In the genomic region with DNA sequence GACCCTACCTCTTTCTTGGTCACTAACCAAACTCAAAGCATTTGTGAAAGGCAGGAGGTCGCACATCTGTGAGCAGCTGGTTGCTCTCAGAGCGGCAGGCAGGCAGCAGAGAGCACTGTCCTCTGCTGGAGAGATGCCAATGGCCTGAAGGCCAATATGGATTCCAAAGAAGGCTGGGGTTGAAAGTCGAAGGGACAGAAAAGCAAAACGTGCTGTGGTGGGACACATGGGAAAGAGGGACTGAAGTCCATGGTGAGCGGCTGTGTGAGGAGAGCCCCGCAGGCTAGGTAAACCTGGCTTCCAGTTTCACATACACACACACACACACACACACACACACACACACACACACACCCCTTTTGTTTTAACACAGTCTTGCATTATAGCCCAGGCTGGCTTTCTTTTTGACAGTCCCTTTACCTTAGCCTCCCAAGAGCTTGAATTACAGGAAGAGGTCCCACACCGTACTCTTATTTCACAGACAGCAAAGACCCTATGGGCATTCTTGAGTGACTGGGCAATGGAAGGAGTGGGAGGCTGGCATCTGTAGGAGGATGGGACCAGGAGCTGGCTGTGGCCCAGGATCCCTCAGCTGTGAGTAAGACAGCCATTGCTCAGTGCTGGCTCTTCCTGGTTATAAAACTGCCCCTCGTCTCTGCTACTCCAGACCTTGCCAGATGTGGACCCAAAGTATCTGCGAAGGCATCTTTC, we compare ENCODE assay signal across 11 mouse cellular contexts. TPM values are rescaled to one million over a fixed set of nuclear protein-coding genes. Genes with fewer than 3 reads are reported as not detected.
A peak's percentile ranks its signal among the peaks of the same experiment; 100 is the strongest.
DNase-seq lines count a peak whose midpoint lies in the region; ATAC-seq lines count a peak whose summit lies in the region.
"Had no signal": no experiment of that assay in that cellular context is flagged by ENCODE, and none has a peak within 500 bp of the region (broad histone marks: within the 10 kb centered on the region; RNA-seq: fewer than 3 reads in every experiment).

No protein-coding gene starts in this region.

- peak overlapping the region; percentile 25; the same call in 1 of the 2 replicates for H3K9ac ChIP-seq in heart, embryonic 14.5 days (ENCODE audit: low read length)
- H3K9ac ChIP-seq in kidney, embryonic 14.5 days (ENCODE audit: low read depth, low read length): no peak overlapping the region
- no peak overlapping the region for H3K9ac ChIP-seq in stomach, embryonic 14.5 days (replicated peaks; ENCODE audit: low read depth, low read length)
- H3K9ac ChIP-seq: embryonic facial prominence, embryonic 13.5 days; liver, embryonic 12.5 days had no signal

- peak overlapping the region; percentile 65 to 75 for H3K27ac ChIP-seq in heart, embryonic 14.5 days (replicated peaks in 1 of 2; ENCODE audit: control insufficient read depth in 1 of 2, insufficient read depth in 1 of 2, low read depth in 2 of 2, low read length in 2 of 2)
- peak overlapping the region; percentile 37; the same call in 1 of the 2 replicates for H3K27ac ChIP-seq in kidney, embryonic 14.5 days (ENCODE audit: low read depth, low read length)
- H3K27ac ChIP-seq in stomach, embryonic 14.5 days (ENCODE audit: low read length): peak overlapping the region; percentile 55
- H3K27ac ChIP-seq: embryonic facial prominence, embryonic 13.5 days; liver, embryonic 12.5 days had no signal

- DNase-seq in heart, adult 9 months (ENCODE audit: low spot score in 2 of 2): no peak
- DNase-seq in retina, postnatal 1 day: peak; percentile 33
- no peak for DNase-seq in retina, embryonic 14.5 days (ENCODE audit: low spot score)
- DNase-seq in B cell, adult 2 months: no peak
- no peak for DNase-seq in left cerebral cortex, adult 11 months (ENCODE audit: low spot score)
- DNase-seq: thymus, adult 18-20 months had no signal

- no peak for ATAC-seq in heart, embryonic 14.5 days (ENCODE audit: insufficient number of reproducible peaks, insufficient read depth, low FRiP score, low read depth)
- ATAC-seq in kidney, embryonic 14.5 days (ENCODE audit: low FRiP score, low TSS enrichment): peak; percentile 74
- no peak for ATAC-seq in stomach, embryonic 14.5 days (ENCODE audit: insufficient number of reproducible peaks, insufficient read depth, low FRiP score, low read depth)
- ATAC-seq: liver, embryonic 12.5 days had no signal

- no peaks in the 10 kb centered on the region for H3K9me3 ChIP-seq in heart, embryonic 14.5 days (ENCODE audit: control insufficient read depth, low read length)
- no peaks in the 10 kb centered on the region for H3K9me3 ChIP-seq in kidney, embryonic 14.5 days (ENCODE audit: control insufficient read depth, low read length)
- H3K9me3 ChIP-seq in stomach, embryonic 14.5 days (ENCODE audit: control insufficient read depth, low read depth, low read length): no peaks in the 10 kb centered on the region
- H3K9me3 ChIP-seq: embryonic facial prominence, embryonic 13.5 days; liver, embryonic 12.5 days had no signal

- H3K4me3 ChIP-seq in heart, embryonic 14.5 days (ENCODE audit: control insufficient read depth in 1 of 2, insufficient read depth in 1 of 2, low read depth in 1 of 2, low read length in 2 of 2): no peak overlapping the region
- H3K4me3 ChIP-seq in kidney, embryonic 14.5 days (ENCODE audit: low read length): no peak overlapping the region
- H3K4me3 ChIP-seq in stomach, embryonic 14.5 days (ENCODE audit: low read depth, low read length): no peak overlapping the region
- H3K4me3 ChIP-seq: embryonic facial prominence, embryonic 13.5 days; liver, embryonic 12.5 days had no signal

- H3K27me3 ChIP-seq in heart, embryonic 14.5 days (ENCODE audit: control insufficient read depth, insufficient read depth, low read length): no peaks in the 10 kb centered on the region
- H3K27me3 ChIP-seq in kidney, embryonic 14.5 days (ENCODE audit: control insufficient read depth, insufficient read depth, low read length): no peaks in the 10 kb centered on the region
- no peaks in the 10 kb centered on the region for H3K27me3 ChIP-seq in stomach, embryonic 14.5 days (ENCODE audit: control insufficient read depth, insufficient read depth, low read length)
- H3K27me3 ChIP-seq: embryonic facial prominence, embryonic 13.5 days; liver, embryonic 12.5 days had no signal

- peaks cover 32 to 34% of the 10 kb centered on the region in 2 experiments for H3K4me1 ChIP-seq in heart, embryonic 14.5 days (ENCODE audit: control insufficient read depth in 2 of 2, insufficient read depth in 2 of 2, low read length in 2 of 2)
- H3K4me1 ChIP-seq in kidney, embryonic 14.5 days (ENCODE audit: control insufficient read depth, insufficient read depth, low read length): peaks cover 7% of the 10 kb centered on the region; the same call in 1 of the 2 replicates
- H3K4me1 ChIP-seq in stomach, embryonic 14.5 days (ENCODE audit: control insufficient read depth, insufficient read depth, low read length): peaks cover 24% of the 10 kb centered on the region
- H3K4me1 ChIP-seq: liver, embryonic 12.5 days had no signal

- H3K36me3 ChIP-seq in heart, embryonic 14.5 days (ENCODE audit: control insufficient read depth, insufficient read depth, low read length): no peaks in the 10 kb centered on the region
- H3K36me3 ChIP-seq in kidney, embryonic 14.5 days (ENCODE audit: control insufficient read depth, insufficient read depth, low read length): no peaks in the 10 kb centered on the region
- no peaks in the 10 kb centered on the region for H3K36me3 ChIP-seq in stomach, embryonic 14.5 days (ENCODE audit: control insufficient read depth, insufficient read depth, low read length)
- H3K36me3 ChIP-seq: embryonic facial prominence, embryonic 13.5 days; liver, embryonic 12.5 days had no signal

- H3K4me2 ChIP-seq in heart, embryonic 14.5 days (ENCODE audit: low read length): no peak overlapping the region
- no peak overlapping the region for H3K4me2 ChIP-seq in kidney, embryonic 14.5 days (replicated peaks; ENCODE audit: low read depth, low read length)
- H3K4me2 ChIP-seq in stomach, embryonic 14.5 days (replicated peaks; ENCODE audit: low read depth, low read length): no peak overlapping the region
- H3K4me2 ChIP-seq: embryonic facial prominence, embryonic 13.5 days; liver, embryonic 12.5 days had no signal

- 60% methylated on average over 9 of the region's 9 CpGs for WGBS in heart, embryonic 14.5 days
- WGBS in kidney, embryonic 14.5 days: 47% methylated on average over 9 of the region's 9 CpGs
- 58% methylated on average over 9 of the region's 9 CpGs for WGBS in stomach, embryonic 14.5 days

RNA-seq across cellular contexts. Expression of gene Adcy5, which starts 45.9 kb away (rescaled TPM):
- 11.4 and 12.2 TPM in 2 replicates for polyA plus RNA-seq in heart, embryonic 14.5 days (2014; fragmentation: Nextera tagmentation; extraction: Ambion mirVana)
- polyA plus RNA-seq in kidney, embryonic 14.5 days (2014; fragmentation: Nextera tagmentation; extraction: Ambion mirVana): 0.34 and 0.42 TPM in 2 replicates
- polyA plus RNA-seq in stomach, embryonic 14.5 days (2014; fragmentation: Nextera tagmentation; extraction: Ambion mirVana): 4.7 and 4.8 TPM in 2 replicates
